Mouse (Mus musculus) heart, postnatal 25 days (tissue): ENCODE data around the gene Mgat5. TPM values are rescaled to one million over a fixed set of nuclear protein-coding genes. Genes with fewer than 3 reads are reported as not detected.

ENCODE experiments used
- DNase-seq: peaks from one replicate; pipeline ENCODE4 v3.0.0; 2022; ENCODE audit warnings: low spot score
- intact Hi-C: fragments of 180-260 bp; cut with DNase I; formaldehyde crosslinking; loops from one replicate; pipeline ENCODE4 v1.15.1; 2025
- total RNA-seq, 2 experiments: library from RNA; stranded (reverse); gene quantifications; 2 replicates each; pipeline ENCODE4 v1.2.3; 2021

Gene Mgat5
- total RNA-seq, 2 experiments from 2014 or later, result 14.1 to 14.8 TPM

- DNase-seq, result no peak
- intact Hi-C loops, result loop anchor here (10.0 kb wide), 1 partner anchor 395 kb away; no protein-coding TSS in a partner anchor
Measured at GRCm38 (mm10) chr1:127409512-127409911, 204.7 kb downstream of the Mgat5 start.

- no peak for DNase-seq
- intact Hi-C loops, result no loop called here
Measured at GRCm38 (mm10) chr1:127414500-127414899, 209.7 kb downstream of the Mgat5 start.

GRCm38 (mm10) chr1:127415896-127416295, 211.1 kb downstream of the Mgat5 start:
- DNase-seq, result no peak
- intact Hi-C loops, result loop anchor here (5.0 kb wide), 1 partner anchor 41 kb away; no protein-coding TSS in a partner anchor

DNA sequence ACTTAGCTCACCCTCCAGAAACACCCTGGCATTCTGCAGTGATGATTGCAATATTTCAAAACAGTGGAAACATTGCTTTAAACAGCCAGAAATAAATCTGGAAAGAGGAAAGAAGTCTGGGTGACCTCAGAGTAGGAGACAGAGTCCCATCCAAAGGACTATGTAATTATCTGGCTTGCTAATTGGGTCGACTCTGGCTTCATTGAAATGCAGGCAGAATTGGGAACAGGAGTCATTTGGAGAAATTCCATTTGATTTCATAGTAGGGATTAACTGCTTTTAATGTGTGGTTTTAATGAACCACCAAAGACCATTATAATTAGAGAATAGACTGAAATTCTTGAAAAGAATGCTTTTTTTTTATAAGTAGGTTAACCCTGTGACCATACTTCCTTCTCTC, 212.2 kb downstream of the Mgat5 start:
- no peak for DNase-seq
- intact Hi-C loops, result loop anchor here (5.0 kb wide), 1 partner anchor 40 kb away; no protein-coding TSS in a partner anchor

DNA sequence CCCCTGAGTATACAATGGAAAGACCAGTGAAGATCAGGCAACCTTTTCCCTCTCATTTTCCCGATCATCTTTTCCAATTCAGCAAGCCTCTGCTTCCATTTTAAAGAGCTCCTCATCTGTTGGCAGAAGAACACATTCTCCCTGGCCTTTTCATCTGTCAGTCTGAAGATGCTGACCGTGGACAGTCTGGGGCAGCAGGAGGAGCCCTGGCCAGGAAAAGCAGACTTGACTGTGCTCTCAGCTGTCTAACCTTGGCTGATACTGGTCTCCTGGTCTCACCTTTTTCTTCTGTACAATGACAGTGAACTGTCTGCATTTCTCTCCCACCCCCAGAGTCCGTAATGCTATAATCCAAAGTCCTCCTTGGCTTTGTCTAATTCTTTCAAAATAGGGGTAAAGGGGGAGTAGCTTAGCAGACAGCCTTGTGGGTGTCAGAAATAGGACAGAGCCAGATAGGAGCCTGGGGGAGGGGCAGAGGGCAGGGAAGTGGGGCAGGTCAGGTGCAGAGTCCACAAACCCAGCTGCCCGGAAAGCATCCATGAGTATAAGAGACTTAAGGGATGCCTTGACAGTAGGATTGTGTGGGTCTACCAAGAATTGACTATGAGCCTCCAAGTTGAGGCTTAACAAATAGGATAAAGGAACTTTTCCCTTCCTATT, 214.2 kb downstream of the Mgat5 start:
- DNase-seq, result no peak
- intact Hi-C loops, result loop anchor here (5.0 kb wide), 1 partner anchor 38 kb away; no protein-coding TSS in a partner anchor

DNA sequence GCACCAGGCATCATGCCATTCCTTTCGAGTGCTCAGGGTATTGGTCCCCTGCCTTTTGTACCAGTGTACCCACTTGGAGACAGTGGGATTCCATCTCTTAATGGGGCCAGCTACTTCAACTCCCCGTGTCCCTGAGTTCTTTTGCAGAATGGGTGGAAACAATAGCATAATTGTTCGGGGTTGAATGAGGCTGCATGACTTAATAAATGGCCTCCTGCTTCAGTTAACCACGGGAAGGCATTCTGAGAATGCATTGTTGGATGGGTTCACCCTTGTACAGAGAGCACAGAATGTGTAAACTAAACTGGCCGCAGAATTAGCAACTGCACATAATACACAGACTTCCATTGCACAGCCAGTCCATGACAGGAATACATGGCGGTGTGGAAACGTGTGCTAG, 214.8 kb downstream of the Mgat5 start:
- intact Hi-C loops, result loop anchor here (5.0 kb wide), 1 partner anchor 38 kb away; no protein-coding TSS in a partner anchor
- no peak for DNase-seq

DNA sequence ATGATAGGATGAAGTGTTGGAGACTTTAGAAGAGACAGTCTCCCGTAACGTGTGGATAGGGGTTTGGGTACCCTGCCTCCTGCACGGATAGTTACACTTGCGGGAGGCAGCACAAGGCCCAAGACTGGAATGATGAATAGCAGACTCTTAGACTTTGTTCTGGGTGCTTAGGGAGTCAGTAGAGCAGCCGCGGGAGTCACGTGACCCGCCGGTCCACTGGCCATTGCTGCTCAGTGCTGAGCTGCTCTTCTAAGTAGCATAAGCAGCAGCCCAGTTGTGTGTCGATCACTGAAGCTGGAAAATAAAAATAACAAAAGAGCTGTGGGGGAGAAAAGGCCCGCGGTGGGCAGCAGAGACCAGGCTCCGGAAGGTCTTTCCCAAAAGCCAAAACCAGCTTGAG, 215.6 kb downstream of the Mgat5 start:
- no peak for DNase-seq
- intact Hi-C loops, result no loop called here

DNA sequence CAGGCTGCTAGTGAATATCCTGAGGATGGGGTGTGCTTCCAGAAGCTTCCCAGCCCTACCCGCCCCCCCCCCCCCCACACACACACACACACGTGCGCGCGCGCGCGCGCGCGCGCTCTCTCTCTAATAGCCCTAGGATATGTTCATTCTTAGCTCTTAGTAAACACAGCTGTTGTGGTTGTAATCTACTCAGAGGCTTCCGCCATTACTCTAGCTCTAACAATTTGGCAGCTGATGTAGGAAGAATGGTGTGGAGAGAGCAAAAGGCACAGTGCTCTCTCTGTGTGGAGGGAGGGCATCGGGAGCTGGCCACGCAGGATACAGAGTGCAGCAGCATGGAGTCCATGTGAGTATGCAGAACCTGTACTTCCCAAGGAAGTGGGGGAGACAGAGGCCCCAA, 216.0 kb downstream of the Mgat5 start:
- no peak for DNase-seq
- intact Hi-C loops, result no loop called here

DNA sequence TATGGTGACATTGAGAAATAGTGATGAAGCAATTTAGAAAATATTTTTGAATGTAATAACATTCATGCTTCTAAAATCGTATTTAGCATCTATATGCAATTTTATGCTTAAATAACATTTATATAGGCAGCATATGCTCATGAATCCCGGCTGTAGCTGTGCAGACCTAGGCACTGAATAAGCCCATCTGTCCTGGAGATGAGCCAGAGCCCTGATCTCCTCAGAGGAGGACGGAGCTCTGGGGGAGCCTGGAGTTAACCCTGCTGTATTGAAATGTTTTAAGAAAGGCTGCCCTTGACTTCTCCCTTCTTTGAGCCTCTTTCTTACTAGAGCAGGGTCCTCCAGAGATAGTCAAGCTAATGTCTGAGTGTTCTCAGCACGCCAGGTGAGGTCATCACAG, 217.8 kb downstream of the Mgat5 start:
- intact Hi-C loops, result no loop called here
- DNase-seq, result no peak

DNA sequence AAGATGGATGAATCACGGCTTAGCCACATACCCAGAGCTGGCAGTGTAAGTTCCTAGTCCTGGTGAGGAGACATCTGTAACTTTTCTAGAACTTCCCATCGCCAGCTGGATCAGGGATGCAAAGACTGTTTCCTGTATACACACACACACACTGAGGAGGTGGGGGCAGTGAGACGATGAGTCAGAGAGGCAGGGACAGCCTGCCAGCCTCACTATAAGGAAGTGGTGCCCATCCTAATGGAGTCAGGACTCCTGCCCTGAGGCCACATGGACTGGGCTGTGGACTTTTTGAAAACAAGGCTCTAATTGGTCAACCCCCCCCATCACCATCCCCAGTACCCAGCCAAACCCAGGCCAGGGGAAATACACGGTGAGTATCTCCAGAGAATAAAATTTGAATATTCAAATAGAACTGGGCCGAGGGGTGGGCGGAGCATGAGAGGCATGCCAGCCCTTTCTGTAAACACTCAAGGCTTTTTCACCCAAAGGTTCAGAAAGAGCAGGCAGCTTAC, 220.3 kb downstream of the Mgat5 start:
- intact Hi-C loops, result no loop called here
- DNase-seq, result no peak

GRCm38 (mm10) chr1:127430290-127430689, 225.5 kb downstream of the Mgat5 start:
- no peak for DNase-seq
- intact Hi-C loops, result no loop called here

DNA sequence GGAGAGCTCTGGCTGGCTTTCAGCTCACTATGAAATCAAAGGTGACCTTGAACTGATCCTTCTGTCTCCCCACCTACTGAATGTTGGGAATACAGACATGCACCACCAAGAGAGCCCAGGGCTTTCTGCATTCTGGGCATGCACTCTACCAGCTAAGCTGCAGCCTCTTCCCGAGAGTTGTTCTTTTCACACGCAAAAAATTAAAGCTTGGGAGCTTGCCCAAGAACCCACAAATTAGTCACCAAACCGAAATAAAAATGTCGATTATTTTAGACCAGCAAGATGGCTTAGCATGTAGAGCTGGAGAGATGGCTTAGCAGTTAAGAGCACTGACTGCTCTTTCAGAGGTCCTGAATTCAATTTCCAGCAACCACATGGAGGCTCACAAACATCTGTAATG, 230.0 kb downstream of the Mgat5 start:
- DNase-seq, result no peak
- intact Hi-C loops, result no loop called here

- DNase-seq, result no peak
- intact Hi-C loops, result no loop called here
Measured at GRCm38 (mm10) chr1:127437091-127437490, 232.3 kb downstream of the Mgat5 start.

DNA sequence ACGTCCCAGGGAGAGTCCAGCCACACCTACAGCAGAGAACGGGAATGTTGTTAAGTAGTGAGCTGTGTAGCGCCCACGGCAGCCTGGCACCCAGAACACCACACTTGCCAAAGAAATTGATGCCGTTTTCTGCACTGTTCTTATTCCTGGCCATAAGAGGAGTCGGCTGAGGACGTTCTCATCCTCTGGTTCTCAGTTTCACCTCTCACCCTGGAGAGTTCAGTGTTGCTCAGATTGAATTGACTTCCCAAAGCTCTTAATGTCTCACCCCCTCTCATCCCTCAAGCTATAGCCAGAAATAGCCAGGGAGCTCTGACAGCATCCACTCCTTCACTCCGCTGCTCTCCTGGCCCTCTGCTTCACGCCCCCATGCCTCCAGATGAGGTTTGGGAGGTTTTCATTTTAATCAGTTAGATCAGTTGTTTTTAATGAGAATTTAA, 234.7 kb downstream of the Mgat5 start:
- DNase-seq, result no peak
- intact Hi-C loops, result no loop called here

DNA sequence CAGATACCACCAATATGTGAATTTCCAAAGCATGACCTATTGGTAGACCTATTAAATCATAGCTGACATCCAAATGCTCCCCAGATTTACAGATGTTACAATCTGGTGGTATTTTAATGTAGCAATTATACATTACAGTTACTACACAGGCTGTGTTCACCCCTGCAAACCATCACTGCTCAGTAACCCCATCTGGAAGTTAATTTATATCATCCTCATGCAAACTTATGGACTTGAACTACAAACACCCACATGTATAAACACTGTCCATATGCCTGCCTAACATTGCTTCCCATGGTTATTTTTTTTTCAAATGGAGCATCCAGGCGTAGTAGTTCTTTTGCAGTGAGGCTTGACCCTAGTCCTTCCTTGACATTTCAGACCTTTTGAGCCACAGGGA, 236.2 kb downstream of the Mgat5 start:
- DNase-seq, result no peak
- intact Hi-C loops, result no loop called here

GRCm38 (mm10) chr1:127441736-127442135, 236.9 kb downstream of the Mgat5 start:
- DNase-seq, result no peak
- intact Hi-C loops, result no loop called here

GRCm38 (mm10) chr1:127442880-127443877, 238.4 kb downstream of the Mgat5 start:
- DNase-seq, result no peak
- intact Hi-C loops, result no loop called here

DNA sequence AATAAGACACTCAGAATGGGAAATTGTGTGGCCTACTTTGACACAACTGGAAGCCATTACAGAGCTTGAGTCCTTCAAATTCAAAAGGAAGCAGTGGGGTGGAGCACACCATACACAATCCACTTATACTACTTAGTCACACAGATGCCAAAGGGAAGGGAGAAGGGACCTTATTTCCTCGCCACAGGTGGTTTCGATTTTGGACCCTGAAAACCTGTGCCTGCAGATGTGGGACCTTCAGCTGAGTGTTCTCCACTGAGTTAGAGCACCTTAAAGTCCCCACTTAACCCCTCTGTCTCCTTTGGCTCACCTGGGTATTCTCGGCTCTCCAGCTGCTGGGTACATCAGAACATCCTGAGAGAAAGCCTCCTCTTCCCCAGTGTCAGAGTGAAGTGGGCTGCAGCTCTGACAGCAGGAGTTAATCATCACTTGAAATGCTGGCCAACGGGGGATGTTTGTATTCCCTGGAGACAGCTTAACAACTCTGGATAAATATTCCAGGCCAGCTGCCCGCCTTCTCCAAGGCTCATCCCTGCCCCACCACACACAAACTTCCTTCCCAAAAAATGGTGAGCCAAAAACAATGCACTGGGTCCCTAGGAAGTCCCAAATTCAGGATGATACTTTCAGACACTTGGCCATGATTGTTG, 240.1 kb downstream of the Mgat5 start:
- intact Hi-C loops, result no loop called here
- DNase-seq, result peak; percentile 12

DNA sequence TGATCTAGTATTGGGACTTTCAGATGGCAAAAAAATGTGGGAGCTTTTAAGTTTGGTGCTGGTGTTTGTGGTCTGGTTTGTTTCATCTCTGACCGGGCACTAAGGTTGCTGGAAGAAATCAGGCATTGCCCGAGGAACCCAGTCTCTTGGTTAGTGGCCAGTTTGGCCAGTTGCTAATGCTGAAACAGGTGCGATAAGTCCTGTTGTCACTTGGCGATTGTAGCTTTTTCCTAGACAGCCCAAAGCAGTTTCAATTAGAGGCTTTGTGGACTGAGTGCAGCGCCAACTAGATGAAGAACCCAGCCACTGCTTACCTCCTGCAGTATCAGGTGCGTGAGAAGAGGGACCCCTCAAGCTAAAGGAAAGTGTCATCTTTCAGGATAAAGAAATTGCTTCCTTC, 248.6 kb downstream of the Mgat5 start:
- intact Hi-C loops, result no loop called here
- DNase-seq, result no peak

DNA sequence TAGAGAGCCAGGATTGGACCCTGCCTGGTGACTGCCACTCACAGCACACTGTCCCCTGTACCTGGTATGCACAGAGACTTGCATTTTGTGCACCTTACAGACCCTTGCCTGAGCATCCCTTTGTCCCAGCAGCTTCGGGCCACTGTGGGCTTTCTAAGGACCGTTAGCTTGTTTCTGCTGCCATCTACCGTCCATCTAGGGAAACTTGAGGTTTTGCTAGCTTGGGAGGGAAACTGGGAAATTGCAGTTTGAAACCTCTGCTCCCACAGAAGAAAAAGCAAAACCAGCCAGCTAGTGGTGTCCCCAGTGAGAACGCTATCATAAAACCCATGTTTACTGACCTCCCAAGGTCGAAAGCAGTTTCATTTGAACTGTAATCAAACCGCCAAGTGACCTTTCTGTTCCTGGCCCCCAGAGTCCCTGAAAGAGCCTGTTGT, 254.2 kb downstream of the Mgat5 start:
- intact Hi-C loops, result loop anchor here (1.0 to 5.0 kb wide), 3 partner anchors 42 to 447 kb away; no protein-coding TSS in a partner anchor
- no peak for DNase-seq
